Mouse (Mus musculus): Measurements from ENCODE around the gene Irf9.

The Irf9 gene

GRCm38 (mm10) chr14:55616844-55617243 is 13.5 kb downstream of the Irf9 start:
- no peak for DNase-seq

- peak; percentile 51 to 64 for DNase-seq
Observed at GRCm38 (mm10) chr14:55617822-55618221, 14.5 kb downstream of the Irf9 start, which contains the start of gene Rec8. Rec8 (plus strand) TSS chr14:55618037.

DNA sequence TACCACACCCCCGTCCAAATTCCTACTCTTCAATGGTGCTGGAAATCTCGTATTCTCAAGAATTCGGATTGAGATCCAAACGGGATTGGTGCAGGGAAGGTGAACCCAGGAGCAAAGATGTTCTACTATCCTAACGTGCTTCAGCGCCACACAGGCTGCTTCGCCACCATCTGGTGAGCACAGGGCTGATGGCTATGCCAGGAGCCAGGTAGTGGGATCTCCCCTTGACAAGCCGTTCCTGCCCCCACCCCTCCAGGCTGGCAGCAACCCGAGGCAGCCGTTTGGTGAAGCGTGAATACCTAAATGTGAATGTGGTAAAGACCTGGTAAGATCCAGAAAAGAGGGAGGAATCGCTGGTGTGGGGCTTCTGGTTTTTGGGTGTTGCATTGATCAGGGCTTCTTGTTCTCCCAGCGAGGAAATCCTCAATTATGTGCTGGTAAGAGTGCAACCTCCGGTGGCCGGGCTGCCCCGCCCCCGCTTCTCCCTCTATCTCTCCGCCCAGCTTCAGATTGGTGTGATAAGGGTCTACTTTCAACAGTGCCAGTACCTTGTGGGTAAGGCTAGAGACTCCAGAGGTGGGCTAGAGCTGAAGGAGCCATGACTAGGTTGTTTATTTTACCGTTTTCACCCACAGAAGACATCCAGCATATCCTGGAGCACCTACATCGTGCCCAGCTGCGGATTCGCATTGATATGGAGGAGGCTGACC is 15.3 kb downstream of the Irf9 start:
- no peak for DNase-seq

DNA sequence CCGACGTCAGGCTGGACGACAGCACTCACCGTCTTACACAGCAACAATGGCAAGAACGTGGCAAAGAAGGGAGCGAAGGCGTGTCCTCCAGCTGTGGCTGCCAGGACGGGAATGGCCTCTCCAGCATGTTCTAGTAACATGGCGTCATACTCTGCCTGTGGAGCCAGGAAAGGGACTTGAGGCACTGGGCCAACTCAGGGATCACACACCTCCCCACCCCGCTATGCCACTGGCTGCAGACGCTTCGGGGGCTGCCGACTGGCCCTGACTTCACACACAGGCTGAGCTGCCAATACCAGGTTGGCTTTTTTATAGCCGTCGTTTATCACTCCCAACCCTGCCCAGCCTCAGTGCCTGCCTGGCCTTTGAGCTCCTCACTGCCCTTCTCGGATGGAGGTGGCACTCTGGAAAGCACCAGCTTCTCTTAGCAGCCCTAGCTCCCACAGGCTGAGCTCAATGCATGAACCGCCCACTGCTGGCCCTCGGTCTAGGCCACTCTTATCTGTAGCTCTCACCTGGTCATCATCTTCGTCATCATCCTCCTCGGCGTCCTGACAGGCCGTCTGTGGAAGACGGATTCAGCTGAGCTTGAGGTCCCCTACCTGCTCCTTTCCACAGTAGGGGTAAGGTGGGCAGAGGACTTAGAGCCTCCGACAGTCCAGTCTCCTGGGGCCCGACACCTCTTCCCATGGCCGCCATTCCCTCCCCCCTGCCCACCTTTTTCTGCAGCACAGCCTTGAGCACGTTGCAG is 24.9 kb downstream of the Irf9 start:
- DNase-seq, result no peak

GRCm38 (mm10) chr14:55629312-55629711 is 25.9 kb downstream of the Irf9 start:
- peak; percentile 49 to 86 for DNase-seq

GRCm38 (mm10) chr14:55634874-55635522 is 31.6 kb downstream of the Irf9 start:
- peak; percentile 14 to 54 for DNase-seq

GRCm38 (mm10) chr14:55635523-55636007 is 32.2 kb downstream of the Irf9 start, which contains the start of gene Ipo4:
Ipo4 (minus strand) TSS chr14:55635957.
- peak; percentile 94 to 95 for DNase-seq

DNA sequence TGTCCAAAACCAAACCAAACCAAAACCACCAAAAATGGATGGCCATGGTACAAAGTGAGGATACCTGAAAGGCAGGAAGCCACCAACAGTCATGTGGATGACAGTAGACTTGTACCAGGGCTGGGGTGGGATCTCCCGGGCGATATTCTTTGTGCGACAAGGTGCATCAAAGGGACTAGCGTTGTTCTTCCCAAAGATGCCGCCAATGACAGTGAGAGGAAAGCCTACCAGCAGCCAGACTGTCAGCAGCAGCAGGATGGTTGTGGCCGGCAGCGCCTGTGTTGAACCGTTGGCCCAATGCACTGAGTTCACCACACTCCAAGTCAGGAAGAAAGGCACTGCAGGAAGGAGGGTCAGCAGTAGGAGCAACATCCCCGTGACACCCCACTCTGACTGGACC is 34.4 kb downstream of the Irf9 start, which contains the start of gene Gm49378:
Gene Gm49378 (minus strand): TSS at position 101 of the 400 bp plus-strand sequence.
- no peak for DNase-seq

GRCm38 (mm10) chr14:55640816-55641215 is 37.4 kb downstream of the Irf9 start:
- DNase-seq, result no peak

- no peak for DNase-seq
Observed at GRCm38 (mm10) chr14:55641291-55641690, 37.9 kb downstream of the Irf9 start.

DNA sequence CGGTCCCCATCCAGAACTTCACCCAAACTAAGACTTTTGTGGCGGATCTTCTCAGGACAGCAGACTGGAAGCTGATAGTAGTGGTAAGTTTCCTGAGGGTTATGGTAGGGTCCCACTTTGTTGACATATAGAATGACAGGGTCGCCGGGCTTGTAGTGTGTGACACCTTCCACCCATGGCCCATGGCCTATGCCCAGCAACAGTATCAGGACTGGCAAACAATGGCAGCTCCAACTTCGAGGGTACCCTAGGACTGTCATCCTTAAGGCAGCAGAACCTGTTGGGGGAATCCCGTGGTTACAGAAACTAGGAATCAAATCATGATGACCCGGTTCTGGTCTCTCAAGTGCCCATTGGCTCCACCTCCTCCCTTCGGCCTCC is 39.3 kb downstream of the Irf9 start:
- DNase-seq, result no peak

- peak; percentile 84 to 90 for DNase-seq
Observed at GRCm38 (mm10) chr14:55643060-55643907, 39.9 kb downstream of the Irf9 start, which contains the start of gene Tm9sf1. Tm9sf1 (minus strand) TSS chr14:55643806.

GRCm38 (mm10) chr14:55644261-55644888 is 41.0 kb downstream of the Irf9 start:
- peak; percentile 21 to 39 for DNase-seq

DNA sequence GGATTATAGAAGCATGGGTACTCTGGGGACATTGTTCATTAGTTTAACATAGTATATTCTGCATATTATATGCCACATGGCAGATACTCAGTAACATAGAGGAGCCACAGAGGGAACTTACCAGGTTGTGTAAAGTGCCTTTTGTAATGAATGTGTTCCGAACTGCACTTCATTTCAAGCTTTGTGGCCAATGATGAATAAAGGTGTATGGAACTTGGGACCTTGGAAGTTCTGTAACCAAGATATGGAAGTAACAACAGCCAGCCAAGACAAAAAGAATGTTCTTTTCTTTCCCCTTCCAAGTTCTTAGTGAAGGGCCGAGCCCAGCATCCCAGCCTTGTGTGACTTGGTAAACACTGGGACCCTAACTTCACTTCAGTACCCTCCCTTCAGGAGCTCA is 46.5 kb downstream of the Irf9 start, which contains the start of gene Tssk4:
Gene Tssk4 (plus strand): TSS at position 301 of the 400 bp plus-strand sequence.
- no peak for DNase-seq

GRCm38 (mm10) chr14:55651528-55651927 is 48.2 kb downstream of the Irf9 start:
- no peak for DNase-seq

DNA sequence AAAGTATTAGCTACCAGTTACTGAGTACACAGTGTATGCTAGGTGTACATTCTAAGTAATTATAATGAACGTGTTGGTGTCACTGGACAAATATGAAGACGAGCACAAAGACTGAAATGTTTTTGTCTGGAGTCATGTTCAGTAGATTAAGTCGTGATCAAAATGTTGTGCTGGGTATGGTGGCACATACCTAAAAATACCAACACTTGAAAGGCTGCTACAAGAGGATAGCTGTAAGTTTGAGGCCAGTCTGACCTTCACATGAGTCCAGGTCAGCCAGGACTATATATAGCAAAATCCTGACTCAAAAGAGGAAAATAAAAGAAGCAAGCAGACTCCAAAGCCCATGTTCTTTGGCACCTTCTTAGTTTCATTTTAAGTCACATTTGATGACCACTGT is 53.6 kb downstream of the Irf9 start:
- DNase-seq, result no peak

- DNase-seq, result peak; percentile 69 to 76
Observed at GRCm38 (mm10) chr14:55658011-55658410, 54.6 kb downstream of the Irf9 start.
